Mouse (Mus musculus) stomach, postnatal 0 days (tissue): ENCODE measurements at regions not wholly inside any gene's neighbourhood (a gene's known extent, or its start where the extent isn't known, plus 50 kb on each side); places are given as distances from the start of the nearest gene placed in this dataset.

Experiments
- CTCF ChIP-seq: IDR thresholded peaks from 2 replicates; pipeline ENCODE4 v1.5.1; 2016; ENCODE audit warnings: antibody characterized with exemption, low read depth, mild to moderate bottlenecking, moderate library complexity
- EP300 ChIP-seq: optimal IDR thresholded peaks from 2 replicates; pipeline ENCODE3; 2016; ENCODE audit warnings: antibody characterized with exemption

GRCm38 (mm10) chr3:98982787-98983186, 89.7 kb upstream of the Hao2 start:
- TF ChIP-seq CTCF = no peak
- no peak for TF ChIP-seq EP300
